Mouse (Mus musculus): ENCODE measurements around the gene Ntm. TPM values are rescaled to one million over a fixed set of nuclear protein-coding genes. Genes with fewer than 3 reads are reported as not detected.

Ntm gene
- polyA plus RNA-seq, 1 experiment, result not detected

DNA sequence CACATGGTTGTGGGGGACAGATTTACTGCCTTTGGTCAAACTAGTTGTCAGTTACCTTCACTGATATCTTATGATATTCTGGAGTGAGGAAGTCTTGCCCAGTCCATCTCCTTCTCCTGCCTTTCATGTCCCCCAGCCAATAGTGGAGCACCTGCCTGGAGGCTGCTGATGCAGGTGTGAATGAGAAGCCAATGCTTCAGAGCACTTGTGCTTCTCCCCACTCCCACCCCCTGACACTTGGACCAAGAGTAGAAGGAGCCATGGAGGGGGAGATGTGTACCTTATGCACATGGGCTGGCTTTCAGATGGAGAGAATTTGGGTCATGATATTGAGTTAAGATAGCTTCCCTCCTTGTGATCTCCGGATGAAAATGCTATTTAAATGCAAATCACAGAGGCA is 747.7 kb downstream of the Ntm start:
- TF ChIP-seq MAX (IDR thresholded peaks at IDR 0.05) (no peak), MYOD1 (IDR thresholded peaks at IDR 0.05; ENCODE audit: control insufficient read depth, insufficient read length, low read depth) (no peak), CEBPB (IDR thresholded peaks at IDR 0.05; ENCODE audit: low read depth) (no peak), CTCF (IDR thresholded peaks at IDR 0.05; ENCODE audit: control insufficient read depth, insufficient read depth, insufficient read length) (no peak), FOSL1 (IDR thresholded peaks at IDR 0.05; ENCODE audit: insufficient read depth, low read length, poor library complexity, severe bottlenecking) (no peak), USF1 (IDR thresholded peaks at IDR 0.05; ENCODE audit: low read depth) (no peak), MYOG (IDR thresholded peaks at IDR 0.05; ENCODE audit: control insufficient read depth, extremely low read depth, insufficient read length) (no peak)
- Histone ChIP-seq H3K4me3 (ENCODE audit: insufficient read depth, poor library complexity, severe bottlenecking) (no peak overlapping the region), H3K79me3 (ENCODE audit: low read depth) (no peaks in the 10 kb centered on the region), H3K79me2 (ENCODE audit: control insufficient read depth, insufficient read depth) (no peaks in the 10 kb centered on the region), H3K27me3 (ENCODE audit: control insufficient read depth, insufficient read depth, insufficient read length) (no peaks in the 10 kb centered on the region), H3K36me3 (ENCODE audit: control insufficient read depth, insufficient read depth) (no peaks in the 10 kb centered on the region), H3ac (ENCODE audit: control insufficient read depth, insufficient read length, low read depth) (no peak overlapping the region)

DNA sequence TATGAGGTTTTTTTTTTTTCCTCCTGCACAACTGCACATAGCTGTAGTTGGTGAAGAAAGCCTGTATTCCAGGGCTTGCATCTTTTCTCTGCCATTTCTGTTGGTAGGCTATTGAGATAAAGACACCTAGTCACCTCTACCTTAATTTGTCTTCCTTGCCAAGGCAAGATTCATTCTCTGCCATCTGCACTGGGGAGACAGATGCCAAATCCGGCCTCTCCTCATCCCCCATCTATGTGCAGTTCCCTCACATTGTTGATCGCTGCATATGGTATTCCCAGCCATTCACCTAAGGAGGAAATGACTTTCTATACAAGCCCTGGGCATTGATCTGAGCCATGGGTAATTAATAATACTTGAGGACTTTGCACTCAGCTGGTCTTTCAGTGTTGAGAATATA is 753.7 kb downstream of the Ntm start:
- H3K27me3 ChIP-seq (ENCODE audit: control insufficient read depth, insufficient read depth, insufficient read length), result no peaks in the 10 kb centered on the region
- no peak overlapping the region for H3ac ChIP-seq (ENCODE audit: control insufficient read depth, insufficient read length, low read depth)
- H3K4me3 ChIP-seq (ENCODE audit: insufficient read depth, poor library complexity, severe bottlenecking), result no peak overlapping the region
- TF ChIP-seq MYOG (IDR thresholded peaks at IDR 0.05; ENCODE audit: control insufficient read depth, extremely low read depth, insufficient read length) (no peak), MYOD1 (IDR thresholded peaks at IDR 0.05; ENCODE audit: control insufficient read depth, insufficient read length, low read depth) (no peak), USF1 (IDR thresholded peaks at IDR 0.05; ENCODE audit: low read depth) (no peak), MAX (IDR thresholded peaks at IDR 0.05) (no peak), CTCF (IDR thresholded peaks at IDR 0.05; ENCODE audit: control insufficient read depth, insufficient read depth, insufficient read length) (no peak), FOSL1 (IDR thresholded peaks at IDR 0.05; ENCODE audit: insufficient read depth, low read length, poor library complexity, severe bottlenecking) (no peak), CEBPB (IDR thresholded peaks at IDR 0.05; ENCODE audit: low read depth) (no peak)
- no peaks in the 10 kb centered on the region for H3K79me2 ChIP-seq (ENCODE audit: control insufficient read depth, insufficient read depth)
- H3K36me3 ChIP-seq (ENCODE audit: control insufficient read depth, insufficient read depth), result no peaks in the 10 kb centered on the region
- no peaks in the 10 kb centered on the region for H3K79me3 ChIP-seq (ENCODE audit: low read depth)

GRCm38 (mm10) chr9:29208142-29208541 is 754.8 kb downstream of the Ntm start:
- H3K79me2 ChIP-seq (ENCODE audit: control insufficient read depth, insufficient read depth), result no peaks in the 10 kb centered on the region
- no peak overlapping the region for H3K4me3 ChIP-seq (ENCODE audit: insufficient read depth, poor library complexity, severe bottlenecking)
- H3K36me3 ChIP-seq (ENCODE audit: control insufficient read depth, insufficient read depth), result no peaks in the 10 kb centered on the region
- H3ac ChIP-seq (ENCODE audit: control insufficient read depth, insufficient read length, low read depth), result no peak overlapping the region
- TF ChIP-seq FOSL1 (IDR thresholded peaks at IDR 0.05; ENCODE audit: insufficient read depth, low read length, poor library complexity, severe bottlenecking) (no peak), CTCF (IDR thresholded peaks at IDR 0.05; ENCODE audit: control insufficient read depth, insufficient read depth, insufficient read length) (no peak), CEBPB (IDR thresholded peaks at IDR 0.05; ENCODE audit: low read depth) (no peak), MYOD1 (IDR thresholded peaks at IDR 0.05; ENCODE audit: control insufficient read depth, insufficient read length, low read depth) (no peak), MYOG (IDR thresholded peaks at IDR 0.05; ENCODE audit: control insufficient read depth, extremely low read depth, insufficient read length) (no peak), USF1 (IDR thresholded peaks at IDR 0.05; ENCODE audit: low read depth) (no peak), MAX (IDR thresholded peaks at IDR 0.05) (no peak)
- H3K27me3 ChIP-seq (ENCODE audit: control insufficient read depth, insufficient read depth, insufficient read length), result no peaks in the 10 kb centered on the region
- H3K79me3 ChIP-seq (ENCODE audit: low read depth), result no peaks in the 10 kb centered on the region

GRCm38 (mm10) chr9:29205680-29206079 is 757.3 kb downstream of the Ntm start:
- TF ChIP-seq MYOD1 (IDR thresholded peaks at IDR 0.05; ENCODE audit: control insufficient read depth, insufficient read length, low read depth) (no peak), CEBPB (IDR thresholded peaks at IDR 0.05; ENCODE audit: low read depth) (no peak), MYOG (IDR thresholded peaks at IDR 0.05; ENCODE audit: control insufficient read depth, extremely low read depth, insufficient read length) (no peak), CTCF (IDR thresholded peaks at IDR 0.05; ENCODE audit: control insufficient read depth, insufficient read depth, insufficient read length) (no peak), FOSL1 (IDR thresholded peaks at IDR 0.05; ENCODE audit: insufficient read depth, low read length, poor library complexity, severe bottlenecking) (no peak), USF1 (IDR thresholded peaks at IDR 0.05; ENCODE audit: low read depth) (no peak), MAX (IDR thresholded peaks at IDR 0.05) (no peak)
- no peak overlapping the region for H3K4me3 ChIP-seq (ENCODE audit: insufficient read depth, poor library complexity, severe bottlenecking)
- no peaks in the 10 kb centered on the region for H3K36me3 ChIP-seq (ENCODE audit: control insufficient read depth, insufficient read depth)
- no peaks in the 10 kb centered on the region for H3K79me2 ChIP-seq (ENCODE audit: control insufficient read depth, insufficient read depth)
- no peak overlapping the region for H3ac ChIP-seq (ENCODE audit: control insufficient read depth, insufficient read length, low read depth)
- H3K27me3 ChIP-seq (ENCODE audit: control insufficient read depth, insufficient read depth, insufficient read length), result no peaks in the 10 kb centered on the region
- no peaks in the 10 kb centered on the region for H3K79me3 ChIP-seq (ENCODE audit: low read depth)

DNA sequence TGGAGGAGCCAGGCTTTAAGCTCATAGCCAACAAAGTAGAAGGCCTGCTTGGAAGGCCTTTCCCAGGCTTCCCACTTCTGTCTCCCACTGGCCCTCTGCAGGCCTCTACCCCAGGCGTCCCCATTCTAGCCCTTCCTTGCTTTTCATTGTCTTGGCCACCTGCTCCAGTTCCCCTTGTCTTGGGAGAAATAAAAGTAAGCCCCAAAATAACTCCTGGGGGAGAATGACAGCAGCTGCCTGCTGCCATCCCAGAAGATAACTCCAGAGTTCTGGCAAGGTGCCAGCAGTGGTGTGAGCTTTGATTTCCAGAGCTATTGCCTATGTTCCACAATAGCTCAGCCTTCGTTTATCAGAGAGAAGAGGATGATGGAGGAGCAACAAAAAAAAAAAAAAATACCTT is 760.7 kb downstream of the Ntm start:
- H3K79me3 ChIP-seq (ENCODE audit: low read depth), result no peaks in the 10 kb centered on the region
- no peak overlapping the region for H3ac ChIP-seq (ENCODE audit: control insufficient read depth, insufficient read length, low read depth)
- no peak for TF ChIP-seq USF1 (IDR thresholded peaks at IDR 0.05; ENCODE audit: low read depth)
- no peak for TF ChIP-seq CTCF (IDR thresholded peaks at IDR 0.05; ENCODE audit: control insufficient read depth, insufficient read depth, insufficient read length)
- no peak for TF ChIP-seq CEBPB (IDR thresholded peaks at IDR 0.05; ENCODE audit: low read depth)
- no peak for TF ChIP-seq MYOD1 (IDR thresholded peaks at IDR 0.05; ENCODE audit: control insufficient read depth, insufficient read length, low read depth)
- TF ChIP-seq MAX (IDR thresholded peaks at IDR 0.05), result no peak
- no peak for TF ChIP-seq MYOG (IDR thresholded peaks at IDR 0.05; ENCODE audit: control insufficient read depth, extremely low read depth, insufficient read length)
- no peak for TF ChIP-seq FOSL1 (IDR thresholded peaks at IDR 0.05; ENCODE audit: insufficient read depth, low read length, poor library complexity, severe bottlenecking)
- H3K4me3 ChIP-seq (ENCODE audit: insufficient read depth, poor library complexity, severe bottlenecking), result no peak overlapping the region
- H3K79me2 ChIP-seq (ENCODE audit: control insufficient read depth, insufficient read depth), result no peaks in the 10 kb centered on the region
- no peaks in the 10 kb centered on the region for H3K27me3 ChIP-seq (ENCODE audit: control insufficient read depth, insufficient read depth, insufficient read length)
- no peaks in the 10 kb centered on the region for H3K36me3 ChIP-seq (ENCODE audit: control insufficient read depth, insufficient read depth)

All from C2C12 (cell line).